Mouse (Mus musculus): ENCODE measurements at regions not wholly inside any gene's neighbourhood (a gene's known extent, or its start where the extent isn't known, plus 50 kb on each side); places are given as distances from the start of the nearest gene placed in this dataset.

DNA sequence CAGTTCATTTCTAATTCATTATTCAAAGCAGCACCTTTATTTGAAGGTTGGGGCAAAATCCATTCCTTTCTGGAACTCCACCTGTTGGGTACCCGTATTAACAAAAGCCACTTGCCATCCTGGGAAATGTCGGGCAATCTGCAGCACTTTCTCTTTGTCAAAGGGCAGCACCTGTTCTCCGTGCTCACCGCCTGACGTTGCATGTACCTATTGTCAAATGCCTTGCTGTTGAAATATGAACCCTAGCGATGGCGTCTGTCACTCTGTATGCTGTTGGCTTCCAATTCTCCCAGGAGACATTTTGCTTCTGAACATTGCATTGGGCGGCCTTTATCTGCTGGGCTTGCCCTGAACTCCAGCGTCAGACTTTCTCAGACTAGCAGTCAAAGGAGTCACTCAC, 55.3 kb upstream of the Synm start:
- no peak for DNase-seq (ENCODE audit: low spot score in 2 of 2)
